Mouse (Mus musculus): ENCODE measurements around the gene Neu1. TPM values are rescaled to one million over a fixed set of nuclear protein-coding genes. Genes with fewer than 3 reads are reported as not detected.
"Not testable (repeated sequence)": the region's sequence is repeated elsewhere in the genome, so short reads cannot be mapped to it uniquely, and the experiment has no call there.

Gene Neu1
- polyA plus RNA-seq, 1 experiment from 2014 or later, result 30.6 TPM

DNA sequence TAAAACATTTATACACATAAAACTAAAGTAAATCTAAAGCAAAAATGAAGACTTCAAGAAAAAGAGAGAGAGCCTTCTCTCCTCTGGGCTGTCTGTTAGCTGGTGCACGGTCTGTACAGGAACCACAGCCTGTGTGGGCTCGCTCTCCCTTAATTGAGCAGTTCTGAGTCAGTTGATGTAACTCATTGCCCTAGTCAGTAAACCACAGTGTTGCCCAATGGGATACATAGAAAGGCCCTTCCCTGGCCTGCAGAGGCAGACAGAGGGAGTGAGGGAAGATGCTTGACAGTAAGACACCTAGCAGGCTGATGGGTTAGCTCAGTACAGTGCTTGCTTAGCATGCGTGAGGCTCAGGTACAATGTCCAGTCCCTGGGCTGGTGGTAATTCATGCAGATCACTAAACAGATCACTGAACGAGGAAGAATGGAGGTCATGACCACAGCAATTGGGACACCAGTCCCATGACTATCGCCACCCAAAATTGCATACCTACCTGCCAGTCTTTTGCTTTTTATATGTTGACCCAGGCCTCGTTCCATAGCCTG, 7.0 kb downstream of the Neu1 start:
- H3K4me1 ChIP-seq (replicated peaks), result peaks cover 6% of the 10 kb centered on the region
- H3K36me3 ChIP-seq, result peaks cover 26% of the 10 kb centered on the region
- H3K27me3 ChIP-seq, result 0 out of 2 replicates have a peak, but pooled peaks cover under 1% of the 10 kb centered on the region
- H3K4me2 ChIP-seq, result no peak overlapping the region
- no peak overlapping the region for H3K27ac ChIP-seq
- WGBS, result 86% methylated on average over 6 of the region's 6 CpGs
- no peak for ATAC-seq (ENCODE audit: low FRiP score)
- no peak overlapping the region for H3K4me3 ChIP-seq
- H3K9ac ChIP-seq, result no peak overlapping the region
- H3K9me3 ChIP-seq, result no peaks in the 10 kb centered on the region

DNA sequence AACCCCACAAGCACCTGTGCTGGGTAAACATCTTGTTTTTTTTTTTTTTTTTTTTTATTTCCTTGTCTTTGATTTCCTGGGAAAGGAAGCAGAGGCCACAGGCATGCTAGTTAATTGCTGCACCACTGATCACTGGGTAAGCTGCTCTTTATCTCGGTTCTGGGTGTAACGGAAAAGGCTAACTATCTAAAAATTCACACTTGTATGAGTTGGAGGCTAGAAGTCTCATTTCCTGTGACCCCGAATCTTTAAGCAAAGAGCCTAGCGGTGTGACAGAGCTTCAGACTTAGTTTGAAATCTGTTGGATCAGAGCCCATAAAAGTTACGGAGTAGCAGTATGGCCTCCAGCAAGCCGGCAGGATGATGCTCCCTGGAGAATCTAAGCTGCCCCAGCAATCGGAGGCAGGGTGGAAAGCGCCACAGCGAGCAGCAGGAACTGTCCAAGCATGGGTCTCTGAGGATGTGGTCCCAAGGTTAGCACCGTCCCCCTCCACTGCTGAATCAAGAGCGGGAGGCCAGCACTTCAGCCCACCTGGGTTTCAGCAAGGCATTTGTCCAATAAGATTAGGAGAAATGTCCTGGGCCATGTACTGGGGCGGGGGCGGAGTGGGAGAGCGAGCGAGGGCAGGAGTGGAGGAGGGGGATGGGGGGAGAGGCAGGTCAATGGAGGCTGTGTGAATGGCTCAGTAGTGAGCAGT, 10.4 kb downstream of the Neu1 start:
- Histone ChIP-seq H3K4me3 (peak overlapping the region; percentile 21), H3K27ac (peak overlapping the region; percentile 55; the same call in 1 of the 2 replicates), H3K9ac (peak overlapping the region; percentile 29; the same call in 1 of the 2 replicates), H3K4me2 (peak overlapping the region; percentile 43), H3K4me1 (replicated peaks) (peaks cover 6% of the 10 kb centered on the region), H3K36me3 (peaks cover 6% of the 10 kb centered on the region; the same call in 1 of the 2 replicates), H3K27me3 (no peaks in the 10 kb centered on the region), H3K9me3 (no peaks in the 10 kb centered on the region)
- ATAC-seq (ENCODE audit: low FRiP score), result no peak
- 9% methylated on average over 15 of the region's 15 CpGs for whole genome bisulfite sequencing

DNA sequence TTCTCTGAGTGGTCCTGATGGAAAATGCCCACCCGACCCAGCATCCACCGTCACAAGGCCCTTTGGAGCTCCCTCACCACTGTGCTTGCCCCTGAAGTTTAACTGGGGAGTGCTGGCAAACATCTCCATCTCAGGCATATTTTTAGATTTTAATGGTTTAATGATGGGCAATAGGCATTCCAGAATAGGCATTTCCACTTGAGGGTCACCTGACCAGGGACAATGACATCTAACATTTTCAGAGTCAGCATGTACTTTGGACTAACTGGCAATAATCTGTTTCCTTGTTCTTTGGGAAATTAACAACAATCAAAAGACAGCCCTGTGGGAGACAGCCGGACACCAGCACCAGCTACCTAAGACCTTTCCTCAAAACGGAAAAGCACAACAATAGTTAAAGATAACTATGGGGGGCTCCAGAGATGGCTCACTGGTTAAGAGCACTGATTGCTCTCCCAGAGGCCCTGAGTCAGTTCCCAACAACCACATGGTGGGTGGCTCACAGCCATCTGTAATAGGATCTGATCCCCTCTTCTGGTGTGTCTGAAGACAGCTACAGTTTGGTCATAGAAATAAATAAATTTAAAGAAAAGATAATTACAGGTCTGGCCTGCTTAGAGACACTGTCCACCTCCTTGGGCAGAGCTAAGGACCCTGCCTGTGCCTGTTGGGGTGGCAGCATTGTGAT, 12.2 kb downstream of the Neu1 start:
- WGBS, result 89% methylated on average over 4 of the region's 4 CpGs
- no peak for ATAC-seq (ENCODE audit: low FRiP score)
- no peaks in the 10 kb centered on the region for H3K9me3 ChIP-seq
- H3K27me3 ChIP-seq, result no peaks in the 10 kb centered on the region
- H3K4me1 ChIP-seq (replicated peaks), result peaks cover 6% of the 10 kb centered on the region
- H3K4me3 ChIP-seq, result no peak overlapping the region
- peaks cover 6% of the 10 kb centered on the region; the same call in 1 of the 2 replicates for H3K36me3 ChIP-seq
- no peak overlapping the region; the same call in 1 of the 2 replicates for H3K9ac ChIP-seq
- H3K4me2 ChIP-seq, result no peak overlapping the region
- no peak overlapping the region for H3K27ac ChIP-seq

DNA sequence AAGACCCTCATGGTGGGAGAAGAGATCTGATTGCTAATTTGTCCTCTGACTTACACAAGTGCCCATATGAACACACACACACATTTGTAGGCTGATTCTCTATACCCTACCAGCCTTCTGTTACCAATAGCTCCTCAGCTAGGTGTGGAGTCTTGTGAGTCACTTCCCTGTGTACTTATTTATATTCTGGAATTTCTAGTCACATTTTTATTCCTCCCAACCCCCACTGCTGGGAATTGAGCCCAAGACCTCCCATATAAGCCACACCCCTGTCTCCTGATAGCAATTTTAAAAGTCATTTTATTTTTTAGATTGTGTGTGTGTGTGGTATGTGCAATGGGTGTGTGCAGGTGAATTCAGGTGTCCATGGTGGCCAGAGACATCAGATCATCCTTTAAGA, 13.3 kb downstream of the Neu1 start:
- Histone ChIP-seq H3K9me3 (no peaks in the 10 kb centered on the region), H3K4me3 (no peak overlapping the region), H3K9ac (no peak overlapping the region), H3K27me3 (no peaks in the 10 kb centered on the region), H3K27ac (no peak overlapping the region), H3K4me1 (replicated peaks) (peaks cover 6% of the 10 kb centered on the region), H3K4me2 (no peak overlapping the region), H3K36me3 (peaks cover 6% of the 10 kb centered on the region)
- no peak for ATAC-seq (ENCODE audit: low FRiP score)

DNA sequence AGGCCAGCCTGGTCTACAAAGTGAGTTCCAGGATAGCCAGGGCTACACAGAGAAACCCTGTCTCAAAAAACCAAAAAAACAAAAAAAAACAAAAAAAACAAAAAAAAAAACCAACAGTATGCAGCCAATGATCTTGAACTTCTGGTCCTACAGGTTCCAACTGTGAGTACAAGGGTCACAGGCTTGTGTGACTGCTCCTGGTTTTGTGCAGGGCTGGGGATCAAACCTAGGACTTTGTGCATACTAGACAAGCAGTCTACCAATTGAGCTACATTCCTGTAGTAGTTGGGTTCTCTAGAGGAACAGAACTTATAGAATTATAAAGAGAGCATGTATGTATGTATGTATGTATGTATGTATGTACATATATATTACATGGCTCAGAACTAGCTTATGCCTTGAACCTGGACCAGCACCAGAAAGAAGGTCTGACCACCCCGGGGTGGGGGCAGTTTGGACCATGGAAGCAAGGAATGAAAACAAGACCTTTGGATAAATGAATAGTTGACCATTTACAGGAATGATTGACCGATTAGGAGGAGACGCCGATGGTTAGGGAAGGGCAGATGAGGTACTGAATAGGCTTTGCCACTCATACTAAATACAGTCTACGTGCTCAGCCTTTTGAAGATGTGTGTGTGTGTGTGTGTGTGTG, 15.6 kb downstream of the Neu1 start:
- H3K9ac ChIP-seq, result no peak overlapping the region
- WGBS, result 89% methylated on average over 5 of the region's 5 CpGs
- no peak for ATAC-seq (ENCODE audit: low FRiP score)

DNA sequence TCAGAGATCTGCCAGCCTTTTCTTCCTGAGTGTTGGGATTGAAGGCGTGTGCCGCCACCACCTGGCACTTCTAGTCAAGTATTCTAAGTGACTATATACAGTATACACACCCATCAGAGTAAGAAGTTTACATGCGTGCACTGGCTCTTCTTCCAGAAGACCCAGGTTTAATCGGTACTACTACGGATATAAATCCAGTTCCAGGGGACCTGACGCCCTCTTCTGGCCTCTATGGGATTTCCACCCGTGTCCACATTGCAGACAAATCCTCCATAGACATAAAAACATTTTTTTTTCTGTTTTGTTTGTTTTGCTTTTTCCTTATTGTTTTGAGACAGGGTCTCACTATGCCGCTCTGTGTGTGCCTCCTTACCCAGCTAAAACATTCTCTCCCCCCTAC, 16.6 kb downstream of the Neu1 start:
- H3K27me3 ChIP-seq, result no peaks in the 10 kb centered on the region
- peaks cover 23% of the 10 kb centered on the region for H3K36me3 ChIP-seq
- no peak overlapping the region for H3K4me3 ChIP-seq
- H3K4me2 ChIP-seq, result no peak overlapping the region
- no peaks in the 10 kb centered on the region for H3K9me3 ChIP-seq
- WGBS, result 28% methylated on average over 8 of the region's 8 CpGs
- peaks cover 16% of the 10 kb centered on the region for H3K4me1 ChIP-seq (replicated peaks)
- no peak for ATAC-seq (ENCODE audit: low FRiP score)
- H3K27ac ChIP-seq, result no peak overlapping the region
- H3K9ac ChIP-seq, result no peak overlapping the region

More for the DNA sequence above, 15.6 kb downstream of the Neu1 start:
- no peak overlapping the region for H3K4me3 ChIP-seq
- peaks cover 19% of the 10 kb centered on the region for H3K4me1 ChIP-seq (replicated peaks)
- H3K27me3 ChIP-seq, result no peaks in the 10 kb centered on the region
- H3K9me3 ChIP-seq, result no peaks in the 10 kb centered on the region
- no peak overlapping the region for H3K27ac ChIP-seq
- H3K4me2 ChIP-seq, result no peak overlapping the region
- H3K36me3 ChIP-seq, result peaks cover 23% of the 10 kb centered on the region

DNA sequence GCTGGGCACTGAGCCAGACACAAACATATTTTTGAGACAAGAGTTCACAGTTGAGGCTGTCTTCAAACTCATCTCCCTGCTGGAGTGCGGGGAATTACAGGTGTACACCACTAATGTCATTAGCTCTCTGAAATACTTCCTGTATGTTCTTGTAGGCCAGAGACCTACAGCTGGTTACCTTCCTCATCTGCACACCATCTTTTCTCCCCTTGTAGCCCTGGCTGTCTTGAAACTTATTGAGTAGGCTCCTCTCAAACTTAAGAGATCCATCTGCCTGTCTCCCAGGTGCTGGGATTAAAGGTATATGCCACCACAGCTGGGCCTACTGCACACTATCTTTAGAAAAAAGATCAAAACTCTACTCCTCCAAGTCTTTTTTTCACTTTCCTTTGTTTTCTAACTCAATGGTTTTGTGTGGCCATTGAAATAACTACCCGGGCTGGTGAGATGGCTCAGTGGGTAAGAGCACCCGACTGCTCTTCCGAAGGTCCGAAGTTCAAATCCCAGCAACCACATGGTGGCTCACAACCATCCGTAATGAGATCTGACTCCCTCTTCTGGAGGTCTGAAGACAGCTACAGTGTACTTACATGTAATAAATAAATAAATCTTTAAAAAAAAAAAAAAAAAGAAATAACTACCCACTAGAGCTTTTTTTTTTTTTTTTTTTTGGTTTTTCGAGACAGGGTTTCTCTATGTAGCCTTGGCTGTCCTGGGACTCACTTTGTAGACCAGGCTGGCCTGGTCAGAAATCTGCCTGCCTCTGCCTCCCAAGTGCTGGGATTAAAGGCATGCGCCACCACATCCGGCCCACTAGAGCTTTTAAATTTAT, 17.9 kb downstream of the Neu1 start:
- not testable (repeated sequence) for H3K9me3 ChIP-seq; H3K27me3 ChIP-seq; H3K9ac ChIP-seq; H3K4me3 ChIP-seq; H3K27ac ChIP-seq; H3K4me2 ChIP-seq; ATAC-seq (ENCODE audit: low FRiP score)
- H3K36me3 ChIP-seq, result peaks cover 23% of the 10 kb centered on the region
- 64% methylated on average over 9 of the region's 9 CpGs for WGBS
- H3K4me1 ChIP-seq (replicated peaks), result peaks cover 16% of the 10 kb centered on the region

DNA sequence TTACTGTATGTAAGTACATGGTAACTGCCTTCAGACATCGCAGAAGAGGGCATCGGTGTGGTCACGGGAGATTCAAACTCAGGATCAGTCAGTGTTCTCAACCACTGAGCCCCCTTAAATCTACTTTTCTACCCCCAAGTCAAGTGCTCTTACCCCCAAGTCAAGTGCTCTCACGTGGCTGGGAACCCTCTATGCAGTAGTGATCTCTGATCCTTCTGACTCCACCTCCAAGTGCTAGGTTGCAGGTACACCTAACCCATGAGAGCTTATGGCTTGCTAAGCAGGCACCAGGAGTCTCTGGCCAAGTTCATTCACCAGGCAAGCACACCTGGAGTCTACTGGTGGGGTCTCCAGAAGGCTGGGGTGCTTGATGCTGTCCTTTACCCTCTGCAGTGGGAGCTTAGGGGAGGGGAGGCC, 18.5 kb downstream of the Neu1 start:
- Histone ChIP-seq H3K4me2 (no peak overlapping the region), H3K9ac (no peak overlapping the region; the same call in 1 of the 2 replicates), H3K4me3 (peak overlapping the region; percentile 80; the same call in 1 of the 2 replicates), H3K27me3 (peaks cover 1% of the 10 kb centered on the region; the same call in 1 of the 2 replicates), H3K9me3 (no peaks in the 10 kb centered on the region), H3K36me3 (peaks cover 23% of the 10 kb centered on the region), H3K4me1 (replicated peaks) (peaks cover 16% of the 10 kb centered on the region), H3K27ac (0 out of 2 replicates have a peak overlapping the region, but pooled peaks have one; percentile 92)
- 36% methylated on average over 4 of the region's 4 CpGs for WGBS
- ATAC-seq (ENCODE audit: low FRiP score), result no peak

DNA sequence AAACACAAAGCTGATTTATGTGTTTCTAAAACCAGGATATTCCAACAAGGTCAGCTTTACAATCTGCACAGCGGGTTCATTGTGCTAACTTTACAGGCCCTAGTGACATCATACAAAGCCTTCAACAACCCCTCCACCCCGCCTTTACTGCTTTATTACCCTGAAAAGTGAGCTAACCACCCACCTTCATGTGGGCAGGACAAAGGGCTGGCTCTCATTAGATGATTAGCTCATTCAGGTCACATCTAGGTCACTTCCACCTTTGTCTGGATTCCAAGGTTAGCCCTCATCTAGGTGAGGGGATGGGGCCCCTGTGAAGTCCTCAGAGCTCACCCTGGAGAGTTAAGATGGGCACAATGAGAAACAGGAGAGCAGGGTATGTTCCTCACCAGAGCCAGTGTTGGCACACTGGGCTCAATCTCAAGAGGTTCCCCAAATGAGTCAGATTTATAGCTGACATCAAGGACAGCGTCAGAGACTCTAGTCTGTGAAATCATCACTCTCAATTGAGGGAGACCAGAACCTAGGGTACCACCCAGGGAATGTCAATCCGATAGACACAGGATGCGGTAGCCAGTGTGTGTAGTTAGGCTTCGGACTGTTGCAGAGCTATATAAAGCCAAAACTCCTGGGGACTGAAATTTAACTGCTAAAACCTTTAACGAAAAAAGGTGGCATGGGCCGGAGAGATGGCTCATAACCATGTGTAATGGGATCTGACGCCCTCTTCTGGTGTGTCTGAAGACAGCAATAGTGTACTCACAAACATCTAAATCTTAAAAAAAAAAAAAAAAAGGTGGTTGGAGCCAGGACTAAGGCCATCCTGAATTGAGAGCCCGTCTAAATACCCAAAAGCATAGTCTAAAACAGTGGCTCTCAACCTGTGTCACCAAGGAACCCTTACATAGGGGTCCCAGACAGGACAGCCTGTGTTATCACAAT, 19.7 kb downstream of the Neu1 start:
- H3K27ac ChIP-seq, result peak overlapping the region; percentile 92
- WGBS, result 31% methylated on average over 10 of the region's 10 CpGs

DNA sequence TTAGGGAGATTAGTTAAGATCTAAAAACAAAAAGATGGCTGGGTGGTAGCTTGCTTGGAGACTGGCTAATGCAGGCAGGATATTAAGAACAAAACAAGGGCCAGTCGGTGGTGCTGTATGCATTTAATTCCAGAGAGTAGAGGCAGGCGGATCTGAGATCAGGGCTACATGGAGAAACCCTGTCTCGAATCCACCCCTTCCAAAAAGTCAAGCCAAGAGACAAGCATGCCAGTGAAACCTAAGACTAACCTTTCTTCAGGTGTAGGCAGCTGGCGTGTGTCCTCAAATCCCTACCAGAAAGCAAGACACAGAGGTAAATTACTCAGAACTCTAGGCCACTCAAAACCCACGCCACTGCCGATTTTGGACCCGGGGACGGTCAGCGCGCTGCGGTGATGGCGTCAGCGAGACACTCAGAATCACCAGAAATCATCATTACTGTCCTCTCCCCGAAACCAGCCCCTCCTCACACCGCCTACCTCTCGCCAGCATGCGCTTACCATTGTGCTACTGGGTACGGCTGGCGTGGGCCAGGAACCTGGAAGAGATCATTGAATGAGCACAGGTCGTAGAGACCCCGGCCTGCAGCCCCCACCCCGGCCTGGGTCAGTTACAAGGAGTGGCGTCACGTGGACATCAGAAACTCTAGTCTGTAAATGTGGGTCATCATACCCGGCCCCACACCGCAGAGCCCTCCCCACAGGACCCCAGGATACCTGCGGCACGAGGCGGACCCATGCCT, 20.8 kb downstream of the Neu1 start:
- Histone ChIP-seq H3K9me3 (no peaks in the 10 kb centered on the region), H3K4me2 (peak overlapping the region; percentile 77), H3K4me1 (replicated peaks) (peaks cover 16% of the 10 kb centered on the region), H3K9ac (peak overlapping the region; percentile 98), H3K36me3 (peaks cover 18% of the 10 kb centered on the region), H3K4me3 (peak overlapping the region; percentile 80), H3K27ac (peak overlapping the region; percentile 92), H3K27me3 (peaks cover 20% of the 10 kb centered on the region)
- WGBS, result under 1% methylated on average over 29 of the region's 29 CpGs
- ATAC-seq (ENCODE audit: low FRiP score), result peak; percentile 5

More for the DNA sequence above, 19.7 kb downstream of the Neu1 start:
- ATAC-seq (ENCODE audit: low FRiP score), result no peak
- Histone ChIP-seq H3K9me3 (no peaks in the 10 kb centered on the region), H3K9ac (peak overlapping the region; percentile 98), H3K4me3 (peak overlapping the region; percentile 80), H3K27me3 (peaks cover 14% of the 10 kb centered on the region), H3K4me2 (peak overlapping the region; percentile 77), H3K36me3 (peaks cover 18% of the 10 kb centered on the region), H3K4me1 (replicated peaks) (peaks cover 16% of the 10 kb centered on the region)
